Mouse (Mus musculus) liver, postnatal 0 days (tissue): ENCODE results near the gene Rnf186.

Experiments
- CTCF ChIP-seq: sonication (generic); IDR thresholded peaks from 2 replicates; pipeline ENCODE4 v1.5.1; 2016; ENCODE audit warnings: antibody characterized with exemption, low read depth
- EP300 ChIP-seq: IDR thresholded peaks from 2 replicates; pipeline ENCODE4 v1.6.1; 2016; ENCODE audit warnings: antibody characterized with exemption, low read depth, mild to moderate bottlenecking

GRCm38 (mm10) chr4:138972139-138972826 lies 5.4 kb downstream of the Rnf186 start:
- 0 out of 2 replicates have a peak, but pooled peaks have one; percentile 19 for TF ChIP-seq CTCF
- TF ChIP-seq EP300 = no peak
